Mouse (Mus musculus) liver, adult (tissue): ENCODE results near the gene Hist1h2bf.
"Not testable (repeated sequence)": the region's sequence is repeated elsewhere in the genome, so short reads cannot be mapped to it uniquely, and the experiment has no call there.

ENCODE experiments used
- GATA4 ChIP-seq: IDR thresholded peaks from 2 replicates; pipeline ENCODE4 v1.6.1; 2014; ENCODE audit warnings: mild to moderate bottlenecking, low read length; ENCODE audit not compliant: insufficient replicate concordance

Hist1h2bf gene

DNA sequence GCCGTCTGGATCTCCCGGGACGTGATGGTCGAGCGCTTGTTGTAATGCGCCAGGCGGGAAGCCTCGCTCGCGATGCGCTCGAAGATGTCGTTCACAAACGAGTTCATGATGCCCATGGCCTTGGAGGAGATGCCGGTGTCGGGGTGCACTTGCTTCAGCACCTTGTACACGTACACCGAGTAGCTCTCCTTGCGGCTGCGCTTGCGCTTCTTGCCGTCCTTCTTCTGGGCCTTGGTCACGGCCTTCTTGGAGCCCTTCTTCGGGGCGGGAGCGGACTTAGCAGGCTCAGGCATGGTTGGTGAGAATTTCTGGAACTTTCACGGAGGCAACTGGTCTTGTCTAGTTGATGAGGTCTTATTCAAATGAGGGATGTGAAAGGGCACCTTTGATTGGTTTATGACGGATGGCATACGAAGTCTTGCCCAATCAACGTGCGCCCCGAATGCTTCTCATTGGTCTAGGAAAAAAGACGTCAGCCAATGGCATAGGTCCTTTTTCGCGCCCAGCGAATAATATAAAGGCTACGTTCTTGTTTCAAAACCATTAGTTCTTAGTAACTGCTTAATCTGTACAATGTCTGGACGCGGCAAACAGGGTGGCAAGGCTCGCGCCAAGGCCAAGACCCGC, at the start of gene Hist1h2bf, which contains the start of gene Hist1h2ad:
Gene Hist1h2bf (minus strand): TSS at position 299 of the 627 bp plus-strand sequence.
Gene Hist1h2ad (plus strand): TSS at position 484 of the 627 bp plus-strand sequence.
- TF ChIP-seq GATA4: not testable (repeated sequence)

DNA sequence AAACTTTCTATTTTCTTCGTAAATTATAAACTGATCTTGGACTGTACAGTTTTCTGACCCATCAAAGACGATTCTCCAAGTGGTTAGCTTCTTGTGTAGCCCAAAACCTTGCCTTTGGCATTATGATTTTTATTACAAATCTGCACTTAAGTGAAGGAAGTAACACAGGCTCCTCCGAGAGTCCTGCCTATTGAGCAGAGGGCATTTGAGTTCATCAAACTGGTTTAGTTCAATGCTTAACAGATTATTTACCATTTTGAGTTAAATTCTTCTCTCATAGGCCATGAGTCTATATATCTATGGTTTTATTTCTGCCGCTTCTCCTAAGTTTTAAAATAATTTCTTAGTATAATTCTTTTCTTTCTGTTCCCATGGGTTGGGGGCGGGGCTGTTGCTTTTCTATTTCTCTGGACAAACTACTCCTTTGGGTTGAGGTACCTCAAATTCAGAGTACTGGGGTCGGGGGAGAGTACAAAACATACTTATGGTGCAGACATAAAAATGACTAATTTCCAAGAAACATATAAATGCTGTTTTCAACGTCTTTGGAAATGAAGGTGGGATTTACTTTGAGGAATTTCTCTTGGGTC, 49.0 kb upstream of the Hist1h2bf start:
- no peak for TF ChIP-seq GATA4

DNA sequence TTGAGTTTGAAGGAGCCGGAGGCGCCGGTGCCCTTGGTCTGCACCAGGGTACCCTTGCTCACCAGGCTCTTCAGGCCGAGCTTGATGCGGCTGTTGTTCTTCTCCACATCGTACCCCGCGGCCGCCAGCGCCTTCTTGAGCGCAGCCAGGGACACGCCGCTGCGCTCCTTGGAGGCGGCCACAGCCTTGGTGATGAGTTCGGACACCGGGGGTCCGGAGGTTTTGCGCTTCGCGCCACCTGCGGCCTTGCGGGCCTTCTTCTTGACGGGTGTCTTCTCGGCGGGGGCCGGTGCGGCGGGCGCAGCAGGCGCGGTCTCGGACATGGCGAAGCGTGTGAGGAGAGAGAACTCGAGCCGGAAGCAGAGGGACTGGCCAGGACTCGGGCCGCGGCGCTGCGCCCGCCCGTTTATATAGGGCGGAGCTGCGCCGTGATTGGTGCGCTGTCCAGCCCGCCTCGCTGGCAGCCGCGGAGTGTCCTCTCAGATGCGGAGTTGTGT, 48.2 kb upstream of the Hist1h2bf start, which contains the start of gene Hist1h1e:
Gene Hist1h1e (minus strand): TSS at position 384 of the 497 bp plus-strand sequence.
- TF ChIP-seq GATA4: not testable (repeated sequence)

- no peak; the same call in 1 of the 2 replicates for TF ChIP-seq GATA4
Observed at GRCm38 (mm10) chr13:23621532-23622174, 47.7 kb upstream of the Hist1h2bf start.

GRCm38 (mm10) chr13:23620733-23621531, 46.9 kb upstream of the Hist1h2bf start, which contains the start of gene Hist1h2be:
Hist1h2be (minus strand) TSS chr13:23621124.
- peak; percentile 47; the same call in 1 of the 2 replicates for TF ChIP-seq GATA4

- no peak for TF ChIP-seq GATA4
Observed at GRCm38 (mm10) chr13:23620056-23620732, 46.2 kb upstream of the Hist1h2bf start.

- TF ChIP-seq GATA4: no peak
Observed at GRCm38 (mm10) chr13:23611638-23612037, 37.6 kb upstream of the Hist1h2bf start.

DNA sequence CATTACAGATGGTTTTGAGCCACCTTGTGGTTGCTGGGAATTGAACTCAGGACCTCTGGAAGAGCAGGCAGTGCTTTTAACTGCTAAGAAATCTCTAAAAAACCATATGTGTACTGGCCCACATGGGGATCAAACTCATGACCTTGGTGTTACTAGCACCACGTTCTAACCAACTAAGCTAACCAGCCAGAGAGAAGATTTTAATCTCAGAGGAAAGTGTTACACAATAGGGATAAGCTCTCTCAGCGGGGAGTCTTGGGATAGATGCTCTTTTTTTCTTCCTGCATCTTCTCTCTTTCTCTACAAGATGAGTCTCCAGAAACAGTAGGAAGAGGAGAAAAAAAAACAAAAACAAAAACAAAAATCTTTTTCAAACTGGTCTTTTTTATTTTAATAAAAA, 36.4 kb upstream of the Hist1h2bf start:
- TF ChIP-seq GATA4: no peak

DNA sequence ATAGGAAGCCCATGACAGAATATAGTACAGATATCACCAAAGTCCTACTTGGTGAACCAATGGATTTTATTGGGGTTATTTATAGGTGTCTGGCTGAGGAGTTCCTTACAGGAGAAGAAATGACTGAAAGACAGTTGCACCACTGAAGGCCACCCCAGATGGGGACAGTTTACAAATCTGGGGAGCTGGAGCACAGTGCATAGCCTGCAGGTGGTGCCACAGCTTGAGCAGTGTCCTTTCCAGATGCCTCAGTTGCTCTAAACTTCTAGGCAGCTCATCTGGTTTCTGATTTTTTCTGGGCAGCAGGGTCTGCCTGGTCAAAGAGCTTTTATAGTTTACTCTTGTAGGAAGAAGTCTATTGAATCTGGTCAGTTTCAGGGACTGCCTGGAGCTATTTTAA, 35.8 kb upstream of the Hist1h2bf start:
- no peak for TF ChIP-seq GATA4

DNA sequence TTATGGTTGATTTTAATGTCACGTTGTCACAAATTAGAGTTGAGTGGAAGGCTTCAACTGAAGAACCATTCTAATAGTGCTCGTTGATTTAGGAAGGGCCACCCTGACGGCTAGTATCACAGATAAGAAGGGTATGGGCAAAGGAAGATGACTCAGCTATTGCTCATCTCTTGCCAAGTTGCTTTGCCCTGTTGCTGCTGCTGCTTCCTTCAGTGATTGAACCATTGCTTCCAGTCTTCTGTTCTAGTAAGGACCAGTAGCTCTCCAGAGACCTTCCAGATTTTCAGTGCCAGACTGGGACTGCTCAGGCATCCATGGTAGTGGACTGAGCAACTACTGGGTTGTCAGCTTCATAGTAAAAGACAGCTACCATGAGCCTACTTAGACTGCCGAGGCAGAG, 35.2 kb upstream of the Hist1h2bf start:
- no peak for TF ChIP-seq GATA4

DNA sequence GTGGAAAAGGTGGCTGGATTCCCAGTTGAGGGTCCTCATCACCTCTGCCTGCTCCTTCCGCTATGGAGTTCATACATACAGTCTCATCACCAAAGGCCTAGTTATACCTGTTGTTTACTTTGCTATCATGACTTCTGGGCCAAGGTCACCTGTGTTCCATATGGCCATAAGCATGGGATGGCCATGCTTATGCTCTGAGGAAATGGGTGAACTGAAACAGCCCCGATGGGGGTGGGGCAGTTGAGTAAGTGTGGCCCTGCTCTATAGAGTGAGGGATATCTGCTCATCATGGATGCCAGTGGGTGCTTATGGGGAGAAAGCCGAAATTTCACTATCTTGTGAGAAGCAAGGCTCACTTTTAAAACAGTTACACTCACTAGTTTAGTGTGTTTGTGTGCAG, 31.1 kb upstream of the Hist1h2bf start:
- no peak for TF ChIP-seq GATA4

GRCm38 (mm10) chr13:23604452-23604851, 30.5 kb upstream of the Hist1h2bf start:
- no peak for TF ChIP-seq GATA4

- no peak for TF ChIP-seq GATA4
Observed at GRCm38 (mm10) chr13:23603182-23603699, 29.2 kb upstream of the Hist1h2bf start.

DNA sequence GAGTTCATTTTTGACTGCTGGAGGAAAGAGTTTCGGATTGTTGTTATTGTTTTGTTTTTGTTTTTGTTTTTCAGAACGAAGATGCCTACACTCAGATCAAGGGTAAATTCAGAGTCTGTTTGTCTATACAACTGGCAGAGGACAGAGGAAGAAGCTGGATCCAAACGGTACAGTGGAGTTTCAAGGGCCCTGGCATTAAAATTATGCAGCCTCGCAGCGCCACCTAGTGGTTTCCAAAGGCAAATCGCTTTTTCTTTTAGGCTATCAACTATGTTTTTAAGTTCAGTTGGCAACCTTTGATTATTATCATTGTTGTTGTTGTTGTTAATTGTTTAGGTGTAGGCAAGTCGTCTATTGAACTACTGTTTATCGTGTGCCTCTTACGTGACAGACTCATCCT, 24.0 kb upstream of the Hist1h2bf start:
- no peak for TF ChIP-seq GATA4
